Mouse (Mus musculus) left cerebral cortex, postnatal 36 days (tissue): ENCODE data around the gene Fam135a. TPM values are rescaled to one million over a fixed set of nuclear protein-coding genes. Genes with fewer than 3 reads are reported as not detected.

Experiments used
- DNase-seq, 2 experiments: peaks; one replicate each; pipeline ENCODE4 v3.0.0; 2021 to 2022; ENCODE audit warnings: low spot score in 2 of 2, mixed read lengths in 1 of 2
- intact Hi-C: fragments of 180-260 bp; cut with DNase I; formaldehyde crosslinking; loops from one replicate; pipeline ENCODE4 v1.15.1; 2025
- total RNA-seq, 2 experiments: library from RNA; stranded (reverse); gene quantifications; 2 replicates each; pipeline ENCODE4 v1.2.3; 2021

Gene Fam135a
- total RNA-seq = 10 to 100 TPM; 28.8 to 29.9 TPM

DNA sequence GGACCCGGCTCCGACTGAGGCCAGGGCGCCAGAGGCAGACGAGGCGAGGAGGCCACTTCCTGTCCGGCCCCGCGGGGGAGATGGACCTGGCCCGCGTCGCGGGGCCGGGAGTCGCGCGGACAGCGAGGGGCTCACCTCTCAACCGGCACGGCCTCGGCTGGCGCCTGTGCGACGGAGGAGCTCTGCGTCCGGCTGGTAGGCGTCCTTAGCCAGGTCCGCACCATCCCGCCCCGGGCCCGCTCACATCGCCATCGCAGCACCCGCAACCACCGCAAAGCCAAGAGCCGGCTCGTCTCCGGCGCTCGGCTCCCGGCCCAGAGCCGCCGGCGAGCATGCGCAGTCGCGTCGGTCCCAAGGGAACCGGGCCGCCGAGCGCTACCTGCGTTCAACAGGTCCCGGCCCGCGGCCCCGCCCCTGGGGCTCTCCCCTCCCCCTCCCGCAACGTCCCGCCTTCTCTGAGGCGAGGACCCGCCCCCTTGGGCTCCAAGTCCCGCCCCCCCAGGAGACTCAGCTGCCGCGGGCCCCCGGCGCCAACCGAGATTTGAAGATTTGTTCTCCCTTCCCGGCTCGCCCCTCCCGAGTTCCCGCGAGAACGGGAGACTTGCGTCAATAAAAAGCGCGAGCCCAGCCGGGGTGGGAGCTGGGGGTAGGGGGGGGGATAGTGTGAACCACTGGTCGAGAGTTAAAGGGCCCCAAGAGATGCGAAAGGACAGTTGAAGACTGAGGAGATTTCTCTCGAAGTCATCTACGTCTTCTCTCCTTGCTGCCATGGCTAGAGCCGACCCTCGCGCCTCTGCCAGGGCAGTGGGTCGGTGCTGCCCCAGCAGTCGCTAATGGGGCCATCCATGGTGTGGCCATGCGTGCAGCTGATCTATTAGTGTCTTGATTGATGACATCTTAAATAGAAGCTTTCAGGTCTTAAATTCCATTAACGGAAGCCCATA is at the start of gene Fam135a:
Fam135a (minus strand) TSS at position 416 of the 944 bp plus-strand sequence.
- intact Hi-C loops = loop anchor here (10.0 kb wide), 1 partner anchor 175 kb away; the partner anchor contains the start of gene Smap1
- DNase-seq = peak; percentile 91

- no peak for DNase-seq
- intact Hi-C loops = no loop called here
Measured at GRCm38 (mm10) chr1:24143504-24143903, 43.4 kb upstream of the Fam135a start.

GRCm38 (mm10) chr1:24140555-24140954 is 40.4 kb upstream of the Fam135a start:
- DNase-seq = no peak
- intact Hi-C loops = no loop called here

- peak; percentile 59 to 70 for DNase-seq
- intact Hi-C loops = loop anchor here (2.0 to 5.0 kb wide), 2 partner anchors 35 to 108 kb away; no protein-coding TSS in a partner anchor
Measured at GRCm38 (mm10) chr1:24137133-24137532, 37.0 kb upstream of the Fam135a start.

GRCm38 (mm10) chr1:24134792-24135191 is 34.7 kb upstream of the Fam135a start:
- intact Hi-C loops = loop anchor here (2.0 to 5.0 kb wide), 2 partner anchors 38 to 430 kb away; no protein-coding TSS in a partner anchor
- DNase-seq = no peak

DNA sequence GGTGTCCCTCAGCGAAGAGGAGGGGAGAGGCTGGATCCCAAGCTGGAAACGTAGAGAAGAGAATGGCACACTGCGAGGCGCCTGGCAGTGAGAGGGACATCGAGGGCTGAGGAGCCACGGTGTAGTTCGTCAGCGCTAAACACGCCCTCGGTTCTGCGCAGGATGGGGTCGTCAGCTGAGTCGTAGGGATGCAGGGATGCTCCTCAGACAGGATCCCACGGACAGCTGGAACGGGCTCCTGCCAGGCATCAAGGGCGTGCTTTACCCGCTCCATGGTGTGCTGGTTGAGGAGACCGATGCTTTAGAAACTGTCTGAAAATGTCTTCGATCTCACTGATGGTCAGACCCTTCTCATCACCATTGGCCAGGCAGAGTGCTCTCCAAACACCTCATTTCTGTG is 33.7 kb upstream of the Fam135a start:
- intact Hi-C loops = loop anchor here (2.0 kb wide), 1 partner anchor 429 kb away; no protein-coding TSS in a partner anchor
- no peak for DNase-seq

GRCm38 (mm10) chr1:24127866-24128265 is 27.7 kb upstream of the Fam135a start:
- intact Hi-C loops = no loop called here
- DNase-seq = no peak

- intact Hi-C loops = loop anchor here (5.0 kb wide), 1 partner anchor 103 kb away; no protein-coding TSS in a partner anchor
- no peak for DNase-seq
Measured at GRCm38 (mm10) chr1:24124610-24125009, 24.5 kb upstream of the Fam135a start.

GRCm38 (mm10) chr1:24122582-24122981 is 22.4 kb upstream of the Fam135a start:
- intact Hi-C loops = loop anchor here (5.0 kb wide), 1 partner anchor 105 kb away; no protein-coding TSS in a partner anchor
- no peak for DNase-seq

GRCm38 (mm10) chr1:24107971-24108773 is 8.0 kb upstream of the Fam135a start:
- intact Hi-C loops = loop anchor here (10.0 kb wide), 1 partner anchor 183 kb away; the partner anchor contains the start of gene Smap1
- DNase-seq = no peak

DNA sequence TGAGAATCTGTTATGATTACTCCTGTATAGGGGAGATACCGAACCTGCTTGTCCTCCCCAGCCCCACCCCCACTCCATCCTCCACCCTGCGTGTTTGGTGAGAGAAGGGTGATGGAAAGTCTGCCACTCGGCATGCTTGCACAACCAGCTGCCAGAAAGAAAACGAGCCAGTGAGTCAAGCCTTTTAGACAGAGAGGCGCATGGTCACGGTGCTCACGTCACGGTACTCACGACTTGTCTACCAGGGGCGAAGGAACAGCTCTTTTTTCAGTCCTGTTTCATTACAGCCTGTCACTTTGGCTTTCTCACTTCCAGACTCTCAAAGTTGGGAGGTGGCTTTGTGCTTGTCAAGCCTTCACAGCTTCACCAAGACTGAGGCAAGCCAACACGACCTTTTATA is 7.2 kb upstream of the Fam135a start:
- DNase-seq = peak; percentile 34 to 36
- intact Hi-C loops = loop anchor here (10.0 kb wide), 1 partner anchor 183 kb away; the partner anchor contains the start of gene Smap1

GRCm38 (mm10) chr1:24102579-24103149 is 2.5 kb upstream of the Fam135a start:
- DNase-seq = no peak
- intact Hi-C loops = loop anchor here (10.0 kb wide), 1 partner anchor 178 kb away; the partner anchor contains the start of gene Smap1

DNA sequence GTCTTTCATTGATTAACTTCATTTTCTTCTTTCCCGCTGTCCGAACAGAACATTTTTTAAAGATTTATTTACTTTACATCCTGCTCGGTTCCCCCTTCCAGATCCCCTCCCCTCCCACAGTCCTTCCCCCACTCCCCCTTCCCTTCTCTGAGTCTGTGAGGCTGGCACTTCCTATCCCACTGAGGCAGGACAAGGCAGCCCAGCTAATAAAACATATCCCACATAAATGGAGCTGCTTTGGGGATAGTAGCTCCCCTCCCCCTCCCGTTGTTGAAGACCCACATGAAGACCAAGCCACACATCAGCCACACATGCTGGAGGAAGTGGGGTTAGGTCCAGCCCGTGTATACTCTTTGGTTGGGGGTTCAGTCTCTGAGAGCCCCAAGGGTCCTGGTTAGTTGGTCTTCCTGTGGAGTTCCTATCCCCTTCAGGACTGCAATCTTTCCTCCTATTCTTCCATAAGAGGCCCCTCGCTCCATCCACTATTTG is 773 bp upstream of the Fam135a start:
- DNase-seq = no peak
- intact Hi-C loops = loop anchor here (10.0 kb wide), 1 partner anchor 176 kb away; the partner anchor contains the start of gene Smap1

- intact Hi-C loops = no loop called here
Measured at GRCm38 (mm10) chr1:24099541-24099925, 608 bp downstream of the Fam135a start.

GRCm38 (mm10) chr1:24097541-24097940 is 2.6 kb downstream of the Fam135a start:
- intact Hi-C loops = no loop called here
- no peak for DNase-seq

More at GRCm38 (mm10) chr1:24099541-24099925, 608 bp downstream of the Fam135a start:
- peak in 1 of 2 experiments; percentile 16 for DNase-seq

GRCm38 (mm10) chr1:24092414-24092813 is 7.7 kb downstream of the Fam135a start:
- no peak for DNase-seq
- intact Hi-C loops = no loop called here

- intact Hi-C loops = no loop called here
- no peak for DNase-seq
Measured at GRCm38 (mm10) chr1:24090603-24091002, 9.5 kb downstream of the Fam135a start.

DNA sequence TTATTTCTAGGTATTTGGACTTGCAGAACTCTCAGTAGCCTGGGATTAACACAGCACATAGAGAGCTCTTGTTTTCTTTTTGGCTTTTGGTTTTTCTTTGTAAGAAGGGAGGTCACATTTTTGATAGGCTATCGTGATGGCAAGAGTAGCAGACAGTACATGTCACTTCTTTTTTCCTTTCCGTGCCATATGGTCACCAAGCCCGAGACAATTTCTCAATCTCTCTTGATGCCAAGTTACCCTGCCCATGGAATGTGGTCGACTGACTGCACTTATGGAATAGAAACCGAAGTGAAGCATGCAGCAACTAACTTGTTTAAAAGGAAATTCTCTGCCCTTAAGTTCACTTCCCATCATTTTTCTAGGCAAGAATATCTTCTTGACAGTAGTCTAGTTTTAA is 10.0 kb downstream of the Fam135a start:
- no peak for DNase-seq
- intact Hi-C loops = no loop called here

DNA sequence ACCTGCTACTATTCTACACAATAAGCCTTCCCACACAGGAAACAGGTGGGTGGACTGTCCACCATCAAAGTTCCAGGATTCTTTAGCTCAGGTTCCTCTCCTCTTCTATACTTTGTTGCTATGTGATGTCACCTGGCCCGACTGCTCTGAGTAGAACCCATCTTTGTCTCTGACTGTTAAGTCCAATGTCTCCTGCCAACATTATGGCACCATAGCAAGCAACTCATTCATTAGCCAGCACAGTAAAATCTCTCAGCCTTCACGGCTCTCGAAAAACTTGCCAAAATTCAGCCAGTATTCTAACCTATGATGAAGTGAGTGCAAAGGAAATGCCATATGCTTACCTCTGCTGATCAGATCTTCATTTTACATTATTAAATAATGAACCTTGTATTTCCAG is 14.0 kb downstream of the Fam135a start:
- intact Hi-C loops = no loop called here
- no peak for DNase-seq
